Mouse (Mus musculus) forebrain, embryonic 13.5 days (tissue): ENCODE measurements around the gene Spns1. TPM values are rescaled to one million over a fixed set of nuclear protein-coding genes. Genes with fewer than 3 reads are reported as not detected.
A peak's percentile ranks its signal among the peaks of the same experiment; 100 is the strongest.

ENCODE experiments used
- ATAC-seq: fragments of 200-750 bp; cut with Nextera tagmentation; 2 replicates; pipeline ENCODE4 v1.8.0; 2017
- H3K27ac ChIP-seq: fragments of 300-500 bp; sonication (generic); 2 replicates; pipeline ENCODE4 v1.5.1; 2015; ENCODE audit warnings: inconsistent platforms, mild to moderate bottlenecking, moderate library complexity
- H3K27me3 ChIP-seq: fragments of 300-500 bp; sonication (generic); 2 replicates; pipeline ENCODE4 v1.6.1; 2015; ENCODE audit warnings: mild to moderate bottlenecking, inconsistent platforms
- H3K36me3 ChIP-seq: fragments of 300-500 bp; sonication (generic); 2 replicates; pipeline ENCODE4 v1.6.1; 2015; ENCODE audit warnings: mild to moderate bottlenecking, inconsistent platforms; ENCODE audit not compliant: poor library complexity, severe bottlenecking
- H3K4me1 ChIP-seq: fragments of 300-500 bp; sonication (generic); 2 replicates; pipeline ENCODE4 v1.6.1; 2015; ENCODE audit warnings: inconsistent platforms
- H3K4me2 ChIP-seq: fragments of 300-500 bp; sonication (generic); 2 replicates; pipeline ENCODE4 v1.6.1; 2015; ENCODE audit warnings: inconsistent platforms, mild to moderate bottlenecking, moderate library complexity
- H3K4me3 ChIP-seq: fragments of 300-500 bp; sonication (generic); 2 replicates; pipeline ENCODE4 v1.5.1; 2015; ENCODE audit warnings: mild to moderate bottlenecking, inconsistent platforms
- H3K9ac ChIP-seq: fragments of 300-500 bp; sonication (generic); 2 replicates; pipeline ENCODE4 v1.6.1; 2015; ENCODE audit warnings: mild to moderate bottlenecking, inconsistent platforms
- H3K9me3 ChIP-seq: fragments of 300-500 bp; sonication (generic); replicated peaks from 2 replicates; pipeline ENCODE4 v1.6.1; 2016; ENCODE audit warnings: inconsistent platforms
- WGBS: fragments of 180-500 bp; shearing (Covaris S2); methylation state at CpG from one replicate; pipeline ENCODE4 v1.1.7; 2015; 5-methylcytosine and 5-hydroxymethylcytosine counted together
- polyA plus RNA-seq: library from polyadenylated mRNA; unstranded; fragments of >200 nt; fragmentation: Nextera tagmentation; extraction: Ambion mirVana; gene quantifications from 2 replicates; pipeline ENCODE4 v1.2.1, GENCODE M21; 2015

The Spns1 gene
- polyA plus RNA-seq, 1 experiment from 2014 or later = 58.6 TPM

- H3K36me3 ChIP-seq = no peaks in the 10 kb centered on the region
- H3K4me3 ChIP-seq = peak overlapping the region; percentile 13
- no peak for ATAC-seq
- H3K4me2 ChIP-seq = peak overlapping the region; percentile 20; the same call in 1 of the 2 replicates
- H3K4me1 ChIP-seq = 0 out of 2 replicates have a peak, but pooled peaks cover 5% of the 10 kb centered on the region
- 66% methylated on average over 20 of the region's 20 CpGs for WGBS
- no peaks in the 10 kb centered on the region for H3K9me3 ChIP-seq
- no peak overlapping the region for H3K27ac ChIP-seq
- no peak overlapping the region for H3K9ac ChIP-seq
- no peaks in the 10 kb centered on the region for H3K27me3 ChIP-seq
These were observed 26.4 kb downstream of the Spns1 start for GRCm38 (mm10) chr7:126350748-126351418.

DNA sequence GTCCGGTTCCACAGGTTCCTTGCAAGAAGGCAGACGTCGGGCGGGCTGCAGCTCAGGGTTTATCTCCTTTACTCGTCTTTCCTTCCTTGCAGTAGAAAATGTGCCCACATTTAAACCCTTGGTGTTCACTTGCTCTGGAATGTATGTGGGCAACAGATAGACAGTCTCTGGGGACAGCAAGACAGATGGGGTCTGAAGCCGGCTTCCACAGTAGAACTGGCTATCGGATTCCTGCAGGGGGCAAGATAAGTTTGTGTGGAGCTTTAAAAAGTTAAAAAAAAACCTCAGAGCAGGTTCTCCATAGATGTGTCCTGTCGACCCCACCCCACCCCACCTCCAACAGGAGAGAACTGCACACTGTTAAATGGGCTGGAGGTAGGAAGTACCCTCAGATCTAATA is 29.0 kb downstream of the Spns1 start:
- 88% methylated on average over 8 of the region's 8 CpGs for WGBS
- ATAC-seq = no peak
- H3K4me3 ChIP-seq = no peak overlapping the region
- H3K4me1 ChIP-seq = 0 out of 2 replicates have a peak, but pooled peaks cover 5% of the 10 kb centered on the region
- H3K36me3 ChIP-seq = no peaks in the 10 kb centered on the region
- no peaks in the 10 kb centered on the region for H3K27me3 ChIP-seq
- no peak overlapping the region for H3K27ac ChIP-seq
- H3K4me2 ChIP-seq = no peak overlapping the region
- no peak overlapping the region for H3K9ac ChIP-seq
- H3K9me3 ChIP-seq = no peaks in the 10 kb centered on the region

- ATAC-seq = no peak
- Histone ChIP-seq H3K9me3 (no peaks in the 10 kb centered on the region), H3K4me1 (0 out of 2 replicates have a peak, but pooled peaks cover 5% of the 10 kb centered on the region), H3K9ac (no peak overlapping the region), H3K27me3 (no peaks in the 10 kb centered on the region), H3K36me3 (no peaks in the 10 kb centered on the region), H3K4me2 (no peak overlapping the region), H3K27ac (no peak overlapping the region), H3K4me3 (no peak overlapping the region)
- WGBS = 71% methylated on average over 1 of the region's 1 CpGs
These were observed 30.2 kb downstream of the Spns1 start for GRCm38 (mm10) chr7:126347098-126347497.

DNA sequence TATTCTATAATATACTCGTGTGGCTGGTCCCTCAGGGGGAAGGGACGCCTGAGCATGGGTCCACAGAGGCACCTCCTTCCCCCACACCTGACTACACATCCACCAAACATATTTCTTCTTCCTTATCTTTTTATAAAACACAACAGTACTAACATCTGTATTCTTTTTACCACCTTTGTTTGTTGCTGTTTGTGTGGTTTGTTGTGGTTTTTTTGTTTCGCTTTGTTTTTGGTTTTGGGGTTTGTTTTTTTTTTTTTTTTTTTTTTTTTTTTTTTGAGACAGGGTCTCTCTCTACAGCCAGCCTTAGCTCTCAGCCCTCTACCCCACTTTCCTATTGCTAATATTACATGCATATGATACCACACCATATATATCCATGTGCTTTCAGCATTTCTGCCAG is 31.3 kb downstream of the Spns1 start:
- WGBS = 53% methylated on average over 3 of the region's 3 CpGs
- H3K9me3 ChIP-seq = no peaks in the 10 kb centered on the region
- no peaks in the 10 kb centered on the region for H3K36me3 ChIP-seq
- no peak overlapping the region for H3K27ac ChIP-seq
- H3K27me3 ChIP-seq = no peaks in the 10 kb centered on the region
- H3K4me2 ChIP-seq = no peak overlapping the region
- ATAC-seq = no peak
- H3K4me1 ChIP-seq = no peaks in the 10 kb centered on the region
- no peak overlapping the region for H3K9ac ChIP-seq
- H3K4me3 ChIP-seq = no peak overlapping the region

DNA sequence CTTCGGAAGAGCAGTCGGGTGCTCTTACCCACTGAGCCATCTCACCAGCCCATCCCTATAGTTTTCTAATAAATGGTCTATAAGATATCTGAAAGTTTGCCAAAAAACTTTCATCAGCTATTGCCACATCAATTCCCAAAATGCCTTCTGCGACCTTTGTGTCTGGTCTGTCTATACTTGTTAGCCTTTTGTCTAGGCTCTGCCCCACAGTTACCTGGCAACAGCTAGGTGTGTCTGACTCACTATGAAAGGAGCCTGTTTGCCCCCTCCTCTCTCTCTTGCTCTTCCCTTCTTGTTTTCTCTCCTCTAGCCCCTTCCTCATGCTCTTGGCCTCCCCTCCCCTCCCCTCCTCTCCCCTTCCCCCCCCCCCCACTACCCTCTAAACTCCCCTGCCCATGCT is 31.7 kb downstream of the Spns1 start:
- Histone ChIP-seq H3K9ac (no peak overlapping the region), H3K27me3 (no peaks in the 10 kb centered on the region), H3K9me3 (no peaks in the 10 kb centered on the region), H3K27ac (no peak overlapping the region), H3K4me2 (no peak overlapping the region), H3K36me3 (no peaks in the 10 kb centered on the region), H3K4me1 (no peaks in the 10 kb centered on the region), H3K4me3 (no peak overlapping the region)
- no peak for ATAC-seq
- WGBS = 60% methylated on average over 3 of the region's 3 CpGs

- no peaks in the 10 kb centered on the region for H3K4me1 ChIP-seq
- H3K36me3 ChIP-seq = no peaks in the 10 kb centered on the region
- H3K9me3 ChIP-seq = no peaks in the 10 kb centered on the region
- no peak overlapping the region for H3K9ac ChIP-seq
- H3K4me2 ChIP-seq = no peak overlapping the region
- H3K27ac ChIP-seq = no peak overlapping the region
- WGBS = 68% methylated on average over 6 of the region's 6 CpGs
- no peaks in the 10 kb centered on the region for H3K27me3 ChIP-seq
- no peak for ATAC-seq
- H3K4me3 ChIP-seq = no peak overlapping the region
These were observed 36.4 kb downstream of the Spns1 start for GRCm38 (mm10) chr7:126340896-126341295.

- no peak for ATAC-seq
- Histone ChIP-seq H3K9ac (no peak overlapping the region), H3K4me3 (no peak overlapping the region), H3K9me3 (no peaks in the 10 kb centered on the region), H3K27ac (no peak overlapping the region), H3K4me1 (no peaks in the 10 kb centered on the region), H3K27me3 (no peaks in the 10 kb centered on the region), H3K4me2 (no peak overlapping the region), H3K36me3 (no peaks in the 10 kb centered on the region)
- WGBS = 81% methylated on average over 6 of the region's 6 CpGs
These were observed 37.0 kb downstream of the Spns1 start for GRCm38 (mm10) chr7:126340206-126340618.

GRCm38 (mm10) chr7:126339521-126339971 is 37.7 kb downstream of the Spns1 start:
- Histone ChIP-seq H3K4me2 (no peak overlapping the region), H3K4me1 (no peaks in the 10 kb centered on the region), H3K4me3 (no peak overlapping the region), H3K36me3 (no peaks in the 10 kb centered on the region), H3K9me3 (no peaks in the 10 kb centered on the region), H3K27me3 (no peaks in the 10 kb centered on the region), H3K27ac (no peak overlapping the region), H3K9ac (no peak overlapping the region)
- ATAC-seq = no peak
- WGBS = 76% methylated on average over 8 of the region's 8 CpGs

- Histone ChIP-seq H3K4me2 (no peak overlapping the region), H3K27me3 (no peaks in the 10 kb centered on the region), H3K27ac (no peak overlapping the region), H3K36me3 (no peaks in the 10 kb centered on the region), H3K4me3 (no peak overlapping the region), H3K4me1 (no peaks in the 10 kb centered on the region), H3K9me3 (no peaks in the 10 kb centered on the region), H3K9ac (no peak overlapping the region)
- no peak for ATAC-seq
- WGBS = 88% methylated on average over 8 of the region's 8 CpGs
These were observed 38.3 kb downstream of the Spns1 start for GRCm38 (mm10) chr7:126338906-126339305.

- WGBS = 86% methylated on average over 1 of the region's 1 CpGs
- H3K4me2 ChIP-seq = no peak overlapping the region
These were observed 41.7 kb downstream of the Spns1 start for GRCm38 (mm10) chr7:126335556-126335955.

DNA sequence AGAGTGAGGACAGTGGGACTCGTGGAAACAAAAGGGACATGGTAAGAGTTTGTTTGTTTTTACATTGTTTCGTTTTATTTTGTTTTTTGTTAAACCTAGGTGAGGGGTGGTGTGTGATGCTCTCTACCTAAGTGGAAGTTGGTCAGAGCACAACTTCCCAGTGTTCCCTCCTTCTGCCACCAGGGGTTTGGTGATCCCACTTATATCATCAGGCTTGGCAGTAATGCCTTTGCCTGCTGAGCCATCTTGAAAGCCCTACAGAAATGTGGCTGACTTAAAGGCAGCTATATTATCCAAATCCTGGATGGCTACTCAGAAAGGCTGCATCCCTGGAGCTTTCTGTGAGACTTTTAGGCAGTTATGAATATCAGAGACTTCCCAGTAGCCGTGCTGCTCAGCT is 44.6 kb downstream of the Spns1 start:
- no peak for ATAC-seq
- no peak overlapping the region for H3K9ac ChIP-seq
- H3K9me3 ChIP-seq = no peaks in the 10 kb centered on the region
- H3K4me3 ChIP-seq = no peak overlapping the region
- 0 out of 2 replicates have a peak, but pooled peaks cover 3% of the 10 kb centered on the region for H3K27me3 ChIP-seq
- H3K4me2 ChIP-seq = no peak overlapping the region
- no peaks in the 10 kb centered on the region for H3K4me1 ChIP-seq
- 81% methylated on average over 3 of the region's 3 CpGs for WGBS
- H3K36me3 ChIP-seq = no peaks in the 10 kb centered on the region
- H3K27ac ChIP-seq = no peak overlapping the region

More at GRCm38 (mm10) chr7:126335556-126335955, 41.7 kb downstream of the Spns1 start:
- Histone ChIP-seq H3K27me3 (0 out of 2 replicates have a peak, but pooled peaks cover 3% of the 10 kb centered on the region), H3K4me3 (no peak overlapping the region), H3K27ac (no peak overlapping the region), H3K36me3 (no peaks in the 10 kb centered on the region), H3K9me3 (no peaks in the 10 kb centered on the region), H3K9ac (no peak overlapping the region), H3K4me1 (no peaks in the 10 kb centered on the region)
- no peak for ATAC-seq

GRCm38 (mm10) chr7:126330693-126331092 is 46.6 kb downstream of the Spns1 start:
- 68% methylated on average over 2 of the region's 2 CpGs for WGBS
- no peaks in the 10 kb centered on the region for H3K36me3 ChIP-seq
- H3K27ac ChIP-seq = no peak overlapping the region
- peaks cover 6% of the 10 kb centered on the region; the same call in 1 of the 2 replicates for H3K27me3 ChIP-seq
- no peak overlapping the region for H3K4me2 ChIP-seq
- no peaks in the 10 kb centered on the region for H3K9me3 ChIP-seq
- no peak for ATAC-seq
- H3K4me1 ChIP-seq = no peaks in the 10 kb centered on the region
- H3K9ac ChIP-seq = no peak overlapping the region
- no peak overlapping the region for H3K4me3 ChIP-seq
